Mouse (Mus musculus): ENCODE measurements at regions not wholly inside any gene's neighbourhood (a gene's known extent, or its start where the extent isn't known, plus 50 kb on each side); places are given as distances from the start of the nearest gene placed in this dataset.

- ATAC-seq (ENCODE audit: low FRiP score) (no peak), DNase-seq (ENCODE audit: low spot score) (no peak)
- 92% methylated on average over 8 of the region's 8 CpGs for WGBS
- no peaks in the 10 kb centered on the region for H3K4me1 ChIP-seq (replicated peaks; ENCODE audit: control insufficient read depth, insufficient read depth, low read length)
- no peak overlapping the region for H3K4me2 ChIP-seq (replicated peaks; ENCODE audit: low read depth, low read length)
- no peaks in the 10 kb centered on the region for H3K27me3 ChIP-seq (ENCODE audit: control insufficient read depth, insufficient read depth, low read length)
- no peak overlapping the region for H3K4me3 ChIP-seq (ENCODE audit: low read depth, low read length)
- no peak overlapping the region for H3K27ac ChIP-seq (ENCODE audit: low read depth, low read length)
- no peak overlapping the region for H3K9ac ChIP-seq (ENCODE audit: low read depth, low read length)
- H3K9me3 ChIP-seq (ENCODE audit: control insufficient read depth, low read length) = no peaks in the 10 kb centered on the region
- H3K36me3 ChIP-seq (ENCODE audit: control insufficient read depth, insufficient read depth, low read length) = no peaks in the 10 kb centered on the region
These were observed 80.0 kb upstream of the Smad1 start for GRCm38 (mm10) chr8:79479326-79479725.

GRCm38 (mm10) chr8:79476012-79476411 lies 76.7 kb upstream of the Smad1 start:
- 40% methylated on average over 5 of the region's 5 CpGs for WGBS
- ATAC-seq (ENCODE audit: low FRiP score) (0 out of 2 replicates have a peak, but pooled peaks have one; percentile 57), DNase-seq (ENCODE audit: low spot score) (peak; percentile 23)
- Histone ChIP-seq H3K27me3 (ENCODE audit: control insufficient read depth, insufficient read depth, low read length) (no peaks in the 10 kb centered on the region), H3K9ac (ENCODE audit: low read depth, low read length) (no peak overlapping the region), H3K36me3 (ENCODE audit: control insufficient read depth, insufficient read depth, low read length) (no peaks in the 10 kb centered on the region), H3K9me3 (ENCODE audit: control insufficient read depth, low read length) (no peaks in the 10 kb centered on the region), H3K27ac (ENCODE audit: low read depth, low read length) (no peak overlapping the region), H3K4me1 (replicated peaks; ENCODE audit: control insufficient read depth, insufficient read depth, low read length) (no peaks in the 10 kb centered on the region), H3K4me3 (ENCODE audit: low read depth, low read length) (no peak overlapping the region), H3K4me2 (replicated peaks; ENCODE audit: low read depth, low read length) (no peak overlapping the region)

GRCm38 (mm10) chr8:79474679-79475078 lies 75.4 kb upstream of the Smad1 start:
- no peaks in the 10 kb centered on the region for H3K9me3 ChIP-seq (ENCODE audit: control insufficient read depth, low read length)
- H3K36me3 ChIP-seq (ENCODE audit: control insufficient read depth, insufficient read depth, low read length) = no peaks in the 10 kb centered on the region
- no peaks in the 10 kb centered on the region for H3K4me1 ChIP-seq (replicated peaks; ENCODE audit: control insufficient read depth, insufficient read depth, low read length)
- DNase-seq (ENCODE audit: low spot score) (no peak), ATAC-seq (ENCODE audit: low FRiP score) (no peak)
- H3K4me3 ChIP-seq (ENCODE audit: low read depth, low read length) = no peak overlapping the region
- H3K9ac ChIP-seq (ENCODE audit: low read depth, low read length) = no peak overlapping the region
- no peak overlapping the region for H3K4me2 ChIP-seq (replicated peaks; ENCODE audit: low read depth, low read length)
- no peak overlapping the region for H3K27ac ChIP-seq (ENCODE audit: low read depth, low read length)
- H3K27me3 ChIP-seq (ENCODE audit: control insufficient read depth, insufficient read depth, low read length) = no peaks in the 10 kb centered on the region
- 70% methylated on average over 8 of the region's 8 CpGs for WGBS

- DNase-seq (ENCODE audit: low spot score) = no peak
- Histone ChIP-seq H3K27me3 (ENCODE audit: control insufficient read depth, insufficient read depth, low read length) (no peaks in the 10 kb centered on the region), H3K9ac (ENCODE audit: low read depth, low read length) (no peak overlapping the region), H3K4me1 (replicated peaks; ENCODE audit: control insufficient read depth, insufficient read depth, low read length) (no peaks in the 10 kb centered on the region), H3K4me2 (replicated peaks; ENCODE audit: low read depth, low read length) (no peak overlapping the region), H3K27ac (ENCODE audit: low read depth, low read length) (no peak overlapping the region), H3K4me3 (ENCODE audit: low read depth, low read length) (no peak overlapping the region), H3K9me3 (ENCODE audit: control insufficient read depth, low read length) (no peaks in the 10 kb centered on the region), H3K36me3 (ENCODE audit: control insufficient read depth, insufficient read depth, low read length) (no peaks in the 10 kb centered on the region)
- ATAC-seq (ENCODE audit: low FRiP score) = no peak
These were observed 52.8 kb upstream of the Smad1 start for GRCm38 (mm10) chr8:79452101-79452500.

GRCm38 (mm10) chr8:79449453-79449852 lies 50.1 kb upstream of the Smad1 start:
- DNase-seq (ENCODE audit: low spot score) (no peak), ATAC-seq (ENCODE audit: low FRiP score) (no peak)
- no peak overlapping the region for H3K9ac ChIP-seq (ENCODE audit: low read depth, low read length)
- H3K9me3 ChIP-seq (ENCODE audit: control insufficient read depth, low read length) = no peaks in the 10 kb centered on the region
- 92% methylated on average over 3 of the region's 3 CpGs for WGBS
- H3K36me3 ChIP-seq (ENCODE audit: control insufficient read depth, insufficient read depth, low read length) = no peaks in the 10 kb centered on the region
- no peak overlapping the region for H3K27ac ChIP-seq (ENCODE audit: low read depth, low read length)
- H3K4me3 ChIP-seq (ENCODE audit: low read depth, low read length) = no peak overlapping the region
- no peak overlapping the region for H3K4me2 ChIP-seq (replicated peaks; ENCODE audit: low read depth, low read length)
- H3K27me3 ChIP-seq (ENCODE audit: control insufficient read depth, insufficient read depth, low read length) = no peaks in the 10 kb centered on the region
- no peaks in the 10 kb centered on the region for H3K4me1 ChIP-seq (replicated peaks; ENCODE audit: control insufficient read depth, insufficient read depth, low read length)
